Mouse (Mus musculus): ENCODE data around the gene Myh2. TPM values are rescaled to one million over a fixed set of nuclear protein-coding genes. Genes with fewer than 3 reads are reported as not detected.

Myh2 gene
- polyA plus RNA-seq (2014; fragmentation: Illumina TruSeq; extraction: RNeasy Lipid Tissue Mini Kit (QIAGEN cat#74804); ENCODE audit: low read depth, low replicate concordance) = not detected

GRCm38 (mm10) chr11:67170727-67171126 lies at the start of gene Myh2:
Myh2 (plus strand) TSS chr11:67171027.

GRCm38 (mm10) chr11:67199752-67200151 lies 28.9 kb downstream of the Myh2 start, which contains the start of gene Myh1:
Myh1 (plus strand) TSS chr11:67200052.

GRCm38 (mm10) chr11:67237481-67238079 lies 66.8 kb downstream of the Myh2 start, which contains the start of gene Myh4:
Myh4 (plus strand) TSS chr11:67238029.

Other genes starting within 250 kb of the Myh2 start
- 3.3 TPM for gene Tmem238l, start 214.4 kb upstream of the Myh2 start, polyA plus RNA-seq (2014; fragmentation: Illumina TruSeq; extraction: RNeasy Lipid Tissue Mini Kit (QIAGEN cat#74804); ENCODE audit: low read depth, low replicate concordance)
- gene Tmem220, start 145.9 kb upstream of the Myh2 start, polyA plus RNA-seq (2014; fragmentation: Illumina TruSeq; extraction: RNeasy Lipid Tissue Mini Kit (QIAGEN cat#74804); ENCODE audit: low read depth, low replicate concordance) = 22.7 TPM
- 41.9 TPM for gene Adprm, start 118.4 kb upstream of the Myh2 start, polyA plus RNA-seq (2014; fragmentation: Illumina TruSeq; extraction: RNeasy Lipid Tissue Mini Kit (QIAGEN cat#74804); ENCODE audit: low read depth, low replicate concordance)
- gene Sco1, start 118.4 kb upstream of the Myh2 start, polyA plus RNA-seq (2014; fragmentation: Illumina TruSeq; extraction: RNeasy Lipid Tissue Mini Kit (QIAGEN cat#74804); ENCODE audit: low read depth, low replicate concordance) = 31.2 TPM
- not detected for gene Myh3, start 92.7 kb upstream of the Myh2 start, polyA plus RNA-seq (2014; fragmentation: Illumina TruSeq; extraction: RNeasy Lipid Tissue Mini Kit (QIAGEN cat#74804); ENCODE audit: low read depth, low replicate concordance)
- gene Myh1, start 29.0 kb downstream of the Myh2 start, polyA plus RNA-seq (2014; fragmentation: Illumina TruSeq; extraction: RNeasy Lipid Tissue Mini Kit (QIAGEN cat#74804); ENCODE audit: low read depth, low replicate concordance) = 0.89 TPM
- gene Myh4, start 67.0 kb downstream of the Myh2 start, polyA plus RNA-seq (2014; fragmentation: Illumina TruSeq; extraction: RNeasy Lipid Tissue Mini Kit (QIAGEN cat#74804); ENCODE audit: low read depth, low replicate concordance) = not detected
- not detected for gene Myh8, start 106.1 kb downstream of the Myh2 start, polyA plus RNA-seq (2014; fragmentation: Illumina TruSeq; extraction: RNeasy Lipid Tissue Mini Kit (QIAGEN cat#74804); ENCODE audit: low read depth, low replicate concordance)
- not detected for gene Myh13, start 150.6 kb downstream of the Myh2 start, polyA plus RNA-seq (2014; fragmentation: Illumina TruSeq; extraction: RNeasy Lipid Tissue Mini Kit (QIAGEN cat#74804); ENCODE audit: low read depth, low replicate concordance)

All from kidney, adult 10 weeks (tissue).